Mouse (Mus musculus) stomach, postnatal 0 days (tissue): ENCODE measurements around the gene Urgcp.

Experiments used
- CTCF ChIP-seq: IDR thresholded peaks from 2 replicates; pipeline ENCODE4 v1.5.1; 2016; ENCODE audit warnings: antibody characterized with exemption, low read depth, mild to moderate bottlenecking, moderate library complexity
- EP300 ChIP-seq: optimal IDR thresholded peaks from 2 replicates; pipeline ENCODE3; 2016; ENCODE audit warnings: antibody characterized with exemption

DNA sequence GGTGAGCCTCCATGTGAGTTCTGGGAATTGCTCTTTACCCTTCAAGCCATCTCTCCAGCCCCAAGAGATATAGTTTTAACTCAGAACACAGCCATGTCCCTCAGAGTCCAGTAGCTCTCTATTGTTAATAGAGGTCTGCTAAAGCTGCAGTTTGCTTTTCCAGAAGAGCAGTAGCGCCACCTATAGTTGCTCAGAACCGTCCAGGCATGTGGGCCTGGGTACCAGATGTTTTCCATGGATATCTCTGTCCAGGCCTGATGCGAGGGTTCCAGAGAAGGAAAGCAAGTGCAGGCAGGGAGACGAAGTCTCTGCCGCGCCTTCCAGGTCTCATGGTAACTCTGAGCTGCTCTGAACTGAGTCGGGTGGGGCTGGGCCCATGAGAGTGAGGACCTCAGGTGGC lies 70.4 kb downstream of the Urgcp start:
- peak; percentile 84 for TF ChIP-seq CTCF
- TF ChIP-seq EP300 = no peak
